ENCODE assay signal across 32 mouse cellular contexts in the genomic region with DNA sequence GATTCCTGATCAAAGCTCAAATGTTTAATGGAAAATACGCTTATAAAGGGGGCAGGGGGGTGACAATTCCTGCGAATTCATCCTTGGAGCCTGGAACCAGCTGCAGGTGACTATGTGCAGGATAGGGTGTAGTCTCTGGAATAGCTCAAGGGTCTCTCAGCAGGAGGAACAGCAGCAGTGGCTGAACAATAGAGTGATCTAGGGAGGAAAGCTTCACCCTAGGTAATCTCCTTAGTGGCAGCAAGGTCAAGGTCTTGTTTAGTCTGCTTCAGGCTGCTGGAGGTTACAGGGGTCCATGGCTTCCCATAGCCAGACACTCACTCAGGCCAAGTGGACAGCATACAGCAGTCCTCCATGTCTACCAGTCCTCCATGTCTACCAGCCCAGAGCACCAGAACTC.
"Had no signal": no experiment of that assay in that cellular context is flagged by ENCODE, and none has a peak within 500 bp of the region (broad histone marks: within the 10 kb centered on the region; RNA-seq: fewer than 3 reads in every experiment).

No protein-coding gene starts in this region.

- H3K4me2 ChIP-seq: limb, embryonic 12.5 days; limb, embryonic 13.5 days; limb, embryonic 15.5 days; liver, embryonic 11.5 days; liver, embryonic 12.5 days; liver, embryonic 13.5 days; liver, embryonic 15.5 days; lung, embryonic 14.5 days; lung, embryonic 15.5 days; midbrain, embryonic 11.5 days; midbrain, embryonic 12.5 days; midbrain, embryonic 13.5 days; midbrain, embryonic 15.5 days; neural tube, embryonic 12.5 days had no signal

- H3K4me1 ChIP-seq: limb, embryonic 10.5 days; limb, embryonic 12.5 days; limb, embryonic 13.5 days; limb, embryonic 15.5 days; liver, embryonic 12.5 days; liver, embryonic 13.5 days; liver, embryonic 15.5 days; lung, embryonic 15.5 days; megakaryocyte, embryonic 14.5 days; midbrain, embryonic 10.5 days; midbrain, embryonic 12.5 days; midbrain, embryonic 13.5 days; midbrain, embryonic 15.5 days; neural tube, embryonic 12.5 days had no signal

- H3K9me3 ChIP-seq: limb, embryonic 10.5 days; limb, embryonic 13.5 days; limb, embryonic 15.5 days; liver, embryonic 12.5 days; liver, embryonic 13.5 days; liver, embryonic 15.5 days; lung, embryonic 15.5 days; midbrain, embryonic 12.5 days; midbrain, embryonic 13.5 days; midbrain, embryonic 15.5 days; neural tube, embryonic 12.5 days had no signal

- H3K27ac ChIP-seq: limb, embryonic 10.5 days; limb, embryonic 12.5 days; limb, embryonic 13.5 days; limb, embryonic 15.5 days; liver, embryonic 12.5 days; liver, embryonic 13.5 days; liver, embryonic 14.5 days; liver, embryonic 15.5 days; lung, embryonic 15.5 days; macrophage; midbrain, embryonic 10.5 days; midbrain, embryonic 12.5 days; midbrain, embryonic 13.5 days; midbrain, embryonic 15.5 days; neural tube, embryonic 12.5 days had no signal

- H3K4me3 ChIP-seq: limb, embryonic 10.5 days; limb, embryonic 12.5 days; limb, embryonic 13.5 days; limb, embryonic 15.5 days; liver, embryonic 12.5 days; liver, embryonic 13.5 days; liver, embryonic 15.5 days; lung, embryonic 15.5 days; megakaryocyte, embryonic 14.5 days; midbrain, embryonic 10.5 days; midbrain, embryonic 12.5 days; midbrain, embryonic 13.5 days; midbrain, embryonic 15.5 days; myocyte; neural tube, embryonic 12.5 days had no signal

- H3K36me3 ChIP-seq: limb, embryonic 10.5 days; limb, embryonic 12.5 days; limb, embryonic 13.5 days; limb, embryonic 15.5 days; liver, embryonic 12.5 days; liver, embryonic 13.5 days; liver, embryonic 15.5 days; lung, embryonic 15.5 days; midbrain, embryonic 10.5 days; midbrain, embryonic 12.5 days; midbrain, embryonic 13.5 days; midbrain, embryonic 15.5 days; neural tube, embryonic 12.5 days had no signal

- H3K9ac ChIP-seq: limb, embryonic 12.5 days; limb, embryonic 13.5 days; limb, embryonic 15.5 days; liver, embryonic 12.5 days; liver, embryonic 13.5 days; liver, embryonic 14.5 days; liver, embryonic 15.5 days; liver, postnatal 0 days; lung, embryonic 14.5 days; lung, embryonic 15.5 days; midbrain, embryonic 12.5 days; midbrain, embryonic 13.5 days; midbrain, embryonic 15.5 days; neural tube, embryonic 12.5 days had no signal

- DNase-seq: left cerebral cortex, postnatal 4 days; liver; liver, embryonic 13.5 days; liver, postnatal 0 days; lung, adult 18-20 months; lung, adult 2 months; lung, embryonic 14.5 days; lung, postnatal 10 days; lung, postnatal 14 days; lung, postnatal 36 days; lung, postnatal 4 days; midbrain, embryonic 14.5 days had no signal

- H3K27me3 ChIP-seq: limb, embryonic 12.5 days; limb, embryonic 13.5 days; limb, embryonic 15.5 days; liver, embryonic 12.5 days; liver, embryonic 13.5 days; liver, embryonic 15.5 days; lung, embryonic 15.5 days; megakaryocyte, embryonic 14.5 days; midbrain, embryonic 12.5 days; midbrain, embryonic 13.5 days; midbrain, embryonic 15.5 days; neural tube, embryonic 12.5 days had no signal

- ATAC-seq: liver, embryonic 12.5 days; liver, postnatal 0 days; lung, postnatal 0 days; midbrain, embryonic 13.5 days; midbrain, embryonic 15.5 days; midbrain, embryonic 16.5 days had no signal
